Mouse (Mus musculus) adrenal gland, adult 2 months (tissue): ENCODE measurements at regions not wholly inside any gene's neighbourhood (a gene's known extent, or its start where the extent isn't known, plus 50 kb on each side); places are given as distances from the start of the nearest gene placed in this dataset.
"Not testable (repeated sequence)": the region's sequence is repeated elsewhere in the genome, so short reads cannot be mapped to it uniquely, and the experiment has no call there.

Experiments used
- DNase-seq: peaks from one replicate; pipeline ENCODE4 v3.0.0; 2021

GRCm38 (mm10) chr8:83837637-83838378 is 62.1 kb upstream of the Adgrl1 start:
- DNase-seq, result peak; percentile 6

- no peak for DNase-seq
Observed at GRCm38 (mm10) chr8:83829851-83830250, 70.1 kb upstream of the Adgrl1 start.

- DNase-seq, result no peak
Observed at GRCm38 (mm10) chr8:83824925-83825680, 74.8 kb upstream of the Adgrl1 start.

DNA sequence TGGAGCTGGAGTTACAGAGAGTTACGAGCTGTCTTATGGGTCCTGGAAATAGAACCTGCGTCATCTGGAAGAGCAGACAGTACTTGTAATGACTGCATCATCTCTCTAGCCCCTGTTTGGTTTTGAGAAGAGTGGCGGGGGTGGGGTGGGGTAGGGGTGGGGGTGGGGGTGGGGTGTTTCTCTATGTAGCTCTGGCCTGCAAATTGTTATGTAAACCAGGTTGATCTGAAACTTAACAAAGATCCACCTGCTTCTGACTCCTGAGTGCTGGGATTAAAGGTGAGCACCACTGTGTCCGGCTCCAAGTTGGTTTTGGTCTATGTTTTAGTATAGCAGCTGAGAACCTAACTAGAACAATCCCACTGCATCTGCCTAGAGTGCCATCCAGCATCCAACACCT is 78.0 kb upstream of the Adgre5 start:
- no peak for DNase-seq

- DNase-seq, result no peak
Observed at GRCm38 (mm10) chr8:83810651-83811050, 69.5 kb upstream of the Adgre5 start.

DNA sequence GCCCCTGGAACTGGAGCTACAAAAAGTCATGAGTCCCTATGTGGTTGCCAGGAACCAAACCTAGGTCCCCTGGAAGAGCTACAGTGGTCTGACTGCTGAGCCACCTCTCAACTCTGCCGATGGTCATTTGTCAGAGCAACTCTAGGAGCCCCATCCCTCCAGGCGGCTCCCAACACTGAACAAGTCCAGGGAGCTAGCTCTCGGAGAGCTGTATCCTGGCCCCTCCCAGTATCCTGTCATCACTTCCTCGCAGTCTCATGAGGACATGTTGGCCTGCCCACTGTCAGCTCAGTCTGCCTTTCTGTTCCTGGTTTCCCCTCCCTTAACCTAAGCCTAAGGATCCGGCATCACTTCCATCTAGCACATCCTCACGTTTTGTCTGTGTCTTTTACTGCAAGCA is 64.5 kb upstream of the Adgre5 start:
- DNase-seq, result no peak

DNA sequence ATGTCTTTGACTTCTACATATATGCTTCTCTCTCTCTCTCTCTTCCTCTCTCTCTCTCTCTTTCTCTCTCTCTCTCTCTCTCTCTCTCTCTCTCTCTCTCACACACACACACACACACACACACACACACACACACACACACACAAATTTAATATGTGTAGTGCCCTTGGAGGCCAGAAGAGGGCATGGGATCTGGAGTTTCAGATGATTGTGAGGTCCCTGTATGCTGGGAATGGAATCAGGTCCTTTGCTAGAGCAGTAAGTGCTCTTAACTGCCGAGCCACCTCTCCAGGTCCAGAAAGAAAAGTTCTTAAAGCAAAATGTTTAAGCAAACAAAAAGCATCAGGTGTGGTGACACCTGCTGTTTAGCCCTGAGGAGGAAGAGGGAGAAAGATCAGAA is 62.2 kb upstream of the Adgre5 start:
- DNase-seq, result not testable (repeated sequence)

GRCm38 (mm10) chr8:83802506-83802905 is 61.4 kb upstream of the Adgre5 start:
- no peak for DNase-seq

DNA sequence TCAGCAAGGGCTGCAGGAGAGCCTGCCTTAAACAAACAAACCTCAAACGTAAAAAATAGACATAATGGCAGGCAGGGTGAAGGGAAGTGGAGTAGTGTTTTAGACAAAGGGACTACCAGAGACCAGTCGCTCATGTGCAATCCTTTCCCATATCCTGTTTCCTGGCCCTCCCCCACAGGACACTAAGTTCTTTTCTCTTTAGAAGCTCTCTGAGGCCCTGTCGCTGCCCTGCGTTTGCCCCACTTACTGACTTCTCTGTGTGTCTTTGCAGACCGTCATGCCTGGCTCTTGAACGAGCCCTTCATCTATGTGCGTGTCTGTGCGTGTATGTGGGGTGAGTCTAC is 58.5 kb upstream of the Adgre5 start:
- DNase-seq, result no peak

- DNase-seq, result no peak
Observed at GRCm38 (mm10) chr8:83798881-83799606, 57.9 kb upstream of the Adgre5 start.

DNA sequence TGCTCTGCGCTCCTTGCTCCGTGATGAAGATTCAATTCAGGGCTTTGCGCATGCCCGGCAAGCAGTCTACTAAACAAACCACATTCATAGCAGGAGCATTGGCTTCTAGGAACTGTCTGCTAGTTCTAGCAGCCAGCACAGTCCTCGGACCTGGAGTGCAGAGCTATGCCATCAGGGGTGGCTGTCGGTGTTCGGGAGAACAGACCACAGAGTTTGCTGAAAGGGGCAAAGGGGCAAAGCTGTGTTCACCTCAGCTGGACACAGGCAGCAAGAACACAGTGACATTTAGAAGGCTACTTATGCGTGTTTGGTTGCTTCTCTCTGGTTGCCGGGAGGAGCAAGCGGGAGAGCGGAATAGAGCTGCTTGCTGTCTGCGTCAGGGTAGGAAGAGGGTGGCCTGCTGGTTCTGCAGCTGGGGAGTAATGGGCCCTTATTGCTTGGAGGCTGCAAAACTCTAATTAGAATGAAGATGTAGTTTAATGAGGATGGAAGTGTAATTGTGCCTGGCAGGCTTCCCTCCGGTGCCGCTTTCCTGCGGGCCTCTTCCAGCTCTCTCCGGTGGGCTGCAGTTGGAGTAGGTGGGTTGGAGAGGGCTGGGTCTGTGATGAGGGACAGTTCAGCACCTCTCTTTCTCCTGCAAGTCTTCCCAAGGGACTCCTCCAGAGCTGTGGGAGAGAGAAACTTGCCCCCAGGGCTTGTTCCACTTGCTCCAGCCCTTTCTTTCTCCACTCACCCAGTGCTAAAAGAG is 52.5 kb upstream of the Adgre5 start:
- DNase-seq, result no peak
